In the genomic region with DNA sequence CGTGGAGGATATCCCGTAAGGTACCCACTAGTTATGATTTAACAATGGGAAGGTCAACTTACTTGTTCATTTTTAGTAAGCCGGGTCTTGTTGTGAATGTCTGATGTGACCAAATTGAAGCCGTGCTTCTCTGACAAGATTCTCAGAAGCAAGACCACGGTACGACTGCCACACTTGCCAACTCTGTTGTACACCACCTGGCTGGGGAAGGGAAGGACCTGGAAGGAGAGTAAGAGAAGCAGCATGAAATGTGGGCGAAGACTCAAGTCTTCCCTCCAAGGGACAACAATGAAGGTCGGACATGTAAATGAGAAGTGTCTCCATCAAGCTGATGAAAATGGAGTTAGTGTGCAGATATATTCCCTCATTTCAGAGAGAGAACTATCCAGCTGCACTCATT, we compare ENCODE assay signal across 12 mouse cellular contexts.
"Had no signal": no experiment of that assay in that cellular context is flagged by ENCODE, and none has a peak within 500 bp of the region (broad histone marks: within the 10 kb centered on the region; RNA-seq: fewer than 3 reads in every experiment).

No protein-coding gene starts in this region.

- DNase-seq: lung, embryonic 14.5 days; lung, postnatal 10 days; lung, postnatal 4 days; midbrain, embryonic 14.5 days; retina, postnatal 1 day; right cerebral cortex, adult 18-20 months; right cerebral cortex, postnatal 25 days; right cerebral cortex, postnatal 4 days; spleen, adult 18-20 months; thymus, adult 18-20 months; thymus, postnatal 14 days; thymus, postnatal 36 days had no signal
